Mouse (Mus musculus): ENCODE measurements at regions not wholly inside any gene's neighbourhood (a gene's known extent, or its start where the extent isn't known, plus 50 kb on each side); places are given as distances from the start of the nearest gene placed in this dataset.
"Not testable (repeated sequence)": the region's sequence is repeated elsewhere in the genome, so short reads cannot be mapped to it uniquely, and the experiment has no call there.

DNA sequence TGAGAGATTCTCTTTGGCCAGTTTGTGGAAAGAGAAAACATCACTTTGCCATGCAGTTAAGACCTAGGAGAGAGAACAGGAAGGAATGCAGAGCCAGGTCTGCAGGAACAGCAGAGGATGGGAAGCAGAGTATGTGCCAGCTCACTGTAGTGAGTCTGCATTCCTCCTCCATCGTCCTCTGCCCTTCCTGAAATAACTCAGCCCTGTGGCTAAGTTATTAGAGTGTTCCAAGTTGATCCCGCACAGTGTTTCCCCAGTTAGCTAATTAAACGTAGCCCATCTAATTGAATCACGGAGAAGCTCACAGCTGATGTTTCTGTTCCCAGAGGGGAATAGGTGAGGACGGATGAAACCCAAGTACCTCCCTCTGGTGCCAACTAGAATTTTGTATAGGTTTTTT lies 142.3 kb upstream of the Rack1 start:
- no peak for DNase-seq

- no peak for DNase-seq
These were observed 138.5 kb upstream of the Rack1 start for GRCm38 (mm10) chr11:48661641-48662040.

DNA sequence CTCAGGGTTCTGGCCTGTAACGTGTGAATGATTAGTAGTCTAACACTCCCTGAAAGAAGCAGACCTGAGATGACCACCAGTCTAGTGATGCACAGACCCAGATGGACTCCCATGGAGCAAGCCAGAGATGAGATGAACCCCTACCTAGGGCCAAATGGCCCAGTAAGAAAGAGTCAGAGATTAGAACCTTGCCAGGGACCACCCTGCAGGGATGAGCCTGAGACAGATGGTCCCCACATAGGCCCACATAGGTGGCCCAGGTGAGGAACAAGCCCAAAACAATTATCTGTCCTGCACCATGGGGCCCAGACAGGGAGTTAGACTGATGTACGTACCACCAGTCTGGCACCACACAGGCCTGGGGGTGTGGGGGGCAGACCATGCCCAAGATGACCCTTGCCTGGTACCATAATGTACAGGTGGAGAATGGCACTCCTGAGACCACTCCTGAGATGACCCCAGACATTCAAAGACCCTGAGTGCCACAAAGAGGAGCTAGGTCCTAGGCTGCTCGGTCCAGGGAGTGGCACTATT lies 115.3 kb upstream of the Rack1 start:
- DNase-seq, result no peak

DNA sequence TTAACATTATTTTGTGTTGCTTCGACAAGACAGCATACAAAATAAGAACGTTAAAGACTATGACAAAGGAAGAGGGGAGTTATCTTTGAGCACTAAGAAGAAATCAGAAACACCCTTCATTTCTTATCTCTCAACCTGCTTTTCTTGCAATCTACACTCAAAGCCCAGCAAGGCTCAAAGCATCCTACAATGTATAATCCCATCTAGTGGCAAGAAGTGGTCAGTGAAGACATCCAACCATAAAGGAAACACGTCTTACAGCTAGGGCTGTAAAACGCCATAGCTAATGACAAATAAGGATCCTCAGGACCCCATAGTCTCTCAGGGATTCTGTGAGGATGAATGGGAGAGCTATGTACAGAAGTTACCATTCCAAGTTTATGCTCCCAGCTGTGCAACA lies 110.1 kb upstream of the Rack1 start:
- no peak for DNase-seq

DNA sequence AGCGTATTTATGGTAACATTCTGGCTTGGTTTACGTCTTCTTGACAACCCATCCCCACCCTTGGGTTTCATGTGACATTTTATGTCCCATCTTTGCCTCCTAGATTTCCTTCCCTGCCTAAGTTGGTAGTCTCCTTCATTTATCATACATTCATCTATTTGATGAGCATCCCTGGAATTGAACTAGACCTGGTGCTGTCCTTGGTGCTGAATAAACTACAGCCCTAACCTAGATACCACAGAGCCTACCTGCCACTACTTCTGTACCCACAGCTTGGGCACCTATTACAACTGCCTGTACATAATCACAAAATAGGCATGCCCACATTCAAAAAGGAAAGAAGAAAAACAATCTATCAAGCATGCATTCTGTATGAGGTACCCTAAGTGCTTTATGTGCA lies 103.8 kb upstream of the Rack1 start:
- DNase-seq, result peak; percentile 5

DNA sequence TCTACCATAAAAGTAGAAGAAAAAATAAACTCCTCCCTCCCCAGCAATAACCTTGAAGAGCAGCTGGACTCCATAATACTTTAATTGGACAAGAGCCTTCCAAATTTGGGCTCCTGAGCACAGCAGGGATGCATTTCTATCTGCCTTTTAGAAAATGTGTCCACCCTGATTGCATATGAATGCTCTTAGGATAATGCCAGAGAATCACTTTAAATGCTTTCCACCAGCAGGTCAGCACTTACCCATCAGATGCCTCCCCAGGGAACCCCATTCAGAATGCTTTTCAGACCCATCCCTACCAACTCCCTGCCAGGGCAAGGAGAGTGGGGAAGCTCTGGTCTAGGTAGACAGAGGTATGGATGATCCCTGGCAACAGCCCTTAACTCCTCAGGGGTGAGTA lies 102.9 kb upstream of the Rack1 start:
- DNase-seq, result no peak

- no peak for DNase-seq
These were observed 92.9 kb upstream of the Rack1 start for GRCm38 (mm10) chr11:48707192-48707591.

GRCm38 (mm10) chr11:48710972-48711371 lies 89.2 kb upstream of the Rack1 start:
- DNase-seq, result no peak

DNA sequence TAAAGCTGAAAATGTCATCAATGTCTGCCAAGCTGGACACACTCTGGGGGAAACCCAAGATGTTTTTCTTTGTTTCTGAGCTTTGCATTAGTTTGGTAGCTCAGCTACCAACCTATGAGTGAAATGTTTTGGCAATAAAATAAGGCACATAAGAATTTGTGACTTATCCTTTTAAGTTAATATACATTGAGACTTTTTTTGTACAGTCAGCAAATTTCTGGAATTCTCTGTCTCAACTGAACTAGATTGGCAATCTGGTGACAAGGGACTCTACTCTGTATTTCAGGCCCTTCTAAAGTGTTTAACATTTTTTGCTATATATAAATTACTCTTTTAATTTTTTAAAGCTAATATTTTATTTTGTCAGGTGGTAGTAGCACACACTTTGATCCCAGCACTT lies 76.1 kb upstream of the Rack1 start:
- no peak for DNase-seq

- not testable (repeated sequence) for DNase-seq
These were observed 69.3 kb upstream of the Rack1 start for GRCm38 (mm10) chr11:48730826-48731225.

GRCm38 (mm10) chr11:48746503-48746902 lies 53.6 kb upstream of the Rack1 start:
- DNase-seq, result no peak

- no peak for DNase-seq
These were observed 52.1 kb upstream of the Rack1 start for GRCm38 (mm10) chr11:48748066-48748465.

Measured in gastrocnemius, postnatal 10 days (tissue).